Mouse (Mus musculus): ENCODE data around the gene Htr1d. TPM values are rescaled to one million over a fixed set of nuclear protein-coding genes. Genes with fewer than 3 reads are reported as not detected.
A peak's percentile ranks its signal among the peaks of the same experiment; 100 is the strongest.

Gene Htr1d
- polyA plus RNA-seq, 1 experiment from 2014 or later = 0.17 TPM

DNA sequence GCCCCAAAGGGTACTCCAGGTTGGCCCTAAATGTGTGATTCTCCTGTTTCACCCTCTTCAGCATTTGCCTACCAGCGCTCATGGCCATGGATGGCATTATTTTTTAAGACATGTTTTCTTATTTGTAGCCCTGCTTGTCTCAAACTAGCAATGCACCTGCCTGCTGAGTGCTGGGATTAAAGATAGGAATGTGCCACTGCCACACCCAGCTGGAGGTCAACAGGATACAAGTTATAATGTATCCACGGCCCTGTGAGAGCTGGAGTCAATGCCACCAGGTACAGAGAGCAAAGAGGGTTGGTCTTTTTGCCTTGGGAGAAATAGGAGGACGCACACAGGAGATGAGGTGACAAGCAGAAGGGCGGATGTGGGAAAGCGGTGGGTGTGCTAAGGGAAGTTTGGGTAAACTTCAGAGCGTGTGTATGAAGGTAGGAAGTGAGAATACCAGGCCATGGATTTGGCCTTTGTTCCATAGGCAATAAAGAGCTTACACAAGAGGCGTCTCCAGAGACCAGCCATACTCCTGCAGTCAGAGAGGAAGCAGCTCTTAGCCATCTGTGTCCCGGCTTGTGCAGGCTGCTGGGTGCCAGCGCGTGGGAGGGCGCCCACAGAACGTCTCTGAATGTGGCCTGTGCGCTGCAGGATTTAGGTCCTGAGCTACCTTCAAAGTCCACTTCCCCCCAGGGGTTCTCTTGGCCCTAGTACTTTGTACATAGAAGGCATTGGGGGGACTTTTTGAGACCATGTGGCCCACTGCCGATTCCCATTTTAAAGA lies 45.4 kb downstream of the Htr1d start:
- Histone ChIP-seq H3K4me2 (ENCODE audit: low read depth) (no peak overlapping the region), H3K4me3 (ENCODE audit: low read depth, low read length) (no peak overlapping the region), H3K27me3 (ENCODE audit: control insufficient read depth, insufficient read depth, low read length) (peaks cover 2% of the 10 kb centered on the region; the same call in 1 of the 2 replicates), H3K9ac (ENCODE audit: low read length) (no peak overlapping the region), H3K36me3 (ENCODE audit: control insufficient read depth, insufficient read depth, low read length) (no peaks in the 10 kb centered on the region), H3K9me3 (ENCODE audit: control insufficient read depth, low read length) (no peaks in the 10 kb centered on the region), H3K4me1 (ENCODE audit: control insufficient read depth, insufficient read depth, low read length) (peaks cover 3% of the 10 kb centered on the region; the same call in 1 of the 2 replicates), H3K27ac (ENCODE audit: low read depth, low read length) (no peak overlapping the region)
- WGBS = 65% methylated on average over 14 of the region's 14 CpGs
- DNase-seq (ENCODE audit: low spot score) = no peak
- ATAC-seq (ENCODE audit: insufficient read depth, low FRiP score, low TSS enrichment) = 0 out of 2 replicates have a peak, but pooled peaks have one; percentile 10

DNA sequence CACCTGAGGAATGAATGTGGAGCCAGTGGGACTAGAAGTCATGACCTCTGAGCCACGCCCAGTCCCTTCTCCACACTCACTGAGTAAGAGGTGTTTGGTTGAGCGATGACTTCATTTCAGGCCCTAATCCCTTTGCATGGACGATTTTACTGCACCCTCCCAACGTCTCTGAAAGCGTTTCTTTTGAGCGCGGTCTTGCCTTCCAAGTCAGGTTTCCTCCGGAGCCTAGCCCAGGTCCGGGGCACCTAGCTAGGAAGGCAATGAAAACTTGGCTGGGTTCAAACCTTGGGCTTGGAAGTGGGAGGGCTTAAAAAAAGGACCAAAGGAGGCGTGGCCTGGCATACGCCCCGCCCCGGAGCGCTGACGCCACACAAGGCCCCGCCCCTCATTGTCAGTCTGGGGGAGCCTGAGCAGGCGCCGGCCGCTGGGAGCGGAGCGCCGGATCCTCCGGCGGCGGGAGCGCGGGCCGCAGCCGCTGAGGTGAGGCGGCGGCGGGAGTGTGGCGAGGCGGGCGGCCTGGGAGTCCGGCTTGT lies 46.1 kb downstream of the Htr1d start, which contains the start of gene Luzp1:
Gene Luzp1 (plus strand): TSS at position 391 of the 533 bp plus-strand sequence.
- peaks cover 2% of the 10 kb centered on the region; the same call in 1 of the 2 replicates for H3K27me3 ChIP-seq (ENCODE audit: control insufficient read depth, insufficient read depth, low read length)
- ATAC-seq (ENCODE audit: insufficient read depth, low FRiP score, low TSS enrichment) (peak; percentile 93), DNase-seq (ENCODE audit: low spot score) (peak; percentile 95)
- peak within 1 kb of the TSS; percentile 97 for H3K27ac ChIP-seq (ENCODE audit: low read depth, low read length)
- peak within 1 kb of the TSS; percentile 86 for H3K9ac ChIP-seq (ENCODE audit: low read length)
- H3K9me3 ChIP-seq (ENCODE audit: control insufficient read depth, low read length) = no peaks in the 10 kb centered on the region
- no peaks in the 10 kb centered on the region for H3K36me3 ChIP-seq (ENCODE audit: control insufficient read depth, insufficient read depth, low read length)
- no peaks in the 10 kb centered on the region; the same call in 1 of the 2 replicates for H3K4me1 ChIP-seq (ENCODE audit: control insufficient read depth, insufficient read depth, low read length)
- 2% methylated on average over 32 of the region's 36 CpGs for WGBS
- peak within 1 kb of the TSS; percentile 96 for H3K4me3 ChIP-seq (ENCODE audit: low read depth, low read length)
- H3K4me2 ChIP-seq (ENCODE audit: low read depth) = peak within 1 kb of the TSS; percentile 48

DNA sequence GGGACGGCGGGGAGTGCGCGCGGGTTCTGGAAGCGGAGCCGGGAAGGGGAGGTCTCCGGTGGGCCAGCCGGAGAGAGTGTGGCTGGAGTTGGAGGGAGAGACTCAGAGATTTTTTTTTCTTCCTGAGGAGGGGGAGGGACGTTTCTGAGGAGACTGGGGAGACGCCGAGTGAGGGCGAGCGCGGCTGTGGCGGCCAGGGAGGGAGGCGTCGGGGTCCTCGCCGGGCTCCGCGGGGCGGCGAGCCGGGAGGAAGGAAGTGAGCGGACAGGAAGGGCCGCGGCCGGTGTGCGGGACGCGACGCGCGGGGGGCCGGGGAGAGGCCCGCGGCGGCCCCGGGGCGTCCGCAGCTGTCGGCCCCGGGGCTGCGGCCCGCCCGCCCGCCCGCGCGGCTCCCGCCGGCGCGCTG lies 46.6 kb downstream of the Htr1d start:
- under 1% methylated on average over 24 of the region's 55 CpGs for WGBS
- ATAC-seq (ENCODE audit: insufficient read depth, low FRiP score, low TSS enrichment) (peak; percentile 80), DNase-seq (ENCODE audit: low spot score) (peak; percentile 77)
- Histone ChIP-seq H3K27me3 (ENCODE audit: control insufficient read depth, insufficient read depth, low read length) (peaks cover under 1% of the 10 kb centered on the region; the same call in 1 of the 2 replicates), H3K9me3 (ENCODE audit: control insufficient read depth, low read length) (no peaks in the 10 kb centered on the region), H3K4me2 (ENCODE audit: low read depth) (peak overlapping the region; percentile 48), H3K4me1 (ENCODE audit: control insufficient read depth, insufficient read depth, low read length) (no peaks in the 10 kb centered on the region; the same call in 1 of the 2 replicates), H3K36me3 (ENCODE audit: control insufficient read depth, insufficient read depth, low read length) (no peaks in the 10 kb centered on the region), H3K4me3 (ENCODE audit: low read depth, low read length) (peak overlapping the region; percentile 96), H3K9ac (ENCODE audit: low read length) (peak overlapping the region; percentile 86), H3K27ac (ENCODE audit: low read depth, low read length) (peak overlapping the region; percentile 97)

DNA sequence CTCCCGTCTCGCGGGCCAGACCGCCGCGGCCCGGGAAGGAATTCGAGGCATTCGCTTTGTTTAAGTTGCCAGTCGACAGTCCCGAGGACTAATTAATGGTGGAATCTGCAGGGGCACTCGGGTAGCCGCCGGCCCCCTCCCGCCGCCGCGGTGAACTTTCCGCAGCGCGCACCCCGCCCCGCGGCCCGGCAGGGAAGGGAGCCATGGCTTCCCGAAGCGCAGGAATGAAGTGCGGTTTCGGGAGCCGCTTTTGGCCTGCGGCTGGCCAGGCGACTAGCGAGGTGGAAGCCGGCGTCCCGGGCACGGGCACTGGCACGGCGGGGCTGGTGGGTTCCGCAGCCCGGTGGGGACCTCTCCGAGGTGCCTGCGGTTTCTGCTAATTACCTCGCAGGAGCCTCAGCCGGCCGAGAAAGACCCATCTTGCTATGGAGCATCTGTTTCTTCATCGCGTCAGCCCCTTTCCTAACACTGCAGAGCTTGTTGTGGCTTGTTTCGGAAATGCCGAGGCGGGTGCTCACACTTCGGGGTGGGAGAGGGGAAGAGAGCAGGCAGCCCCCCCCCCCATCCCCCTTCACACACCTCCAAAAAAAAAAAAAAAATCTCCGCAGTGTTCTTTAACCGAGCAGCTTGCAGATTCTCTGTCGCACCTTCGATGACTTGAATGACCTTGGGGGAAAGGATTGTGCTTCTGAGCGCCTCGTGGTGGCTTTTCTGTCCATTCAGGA lies 47.2 kb downstream of the Htr1d start:
- H3K27ac ChIP-seq (ENCODE audit: low read depth, low read length) = peak overlapping the region; percentile 97
- H3K36me3 ChIP-seq (ENCODE audit: control insufficient read depth, insufficient read depth, low read length) = no peaks in the 10 kb centered on the region
- no peaks in the 10 kb centered on the region for H3K27me3 ChIP-seq (ENCODE audit: control insufficient read depth, insufficient read depth, low read length)
- ATAC-seq (ENCODE audit: insufficient read depth, low FRiP score, low TSS enrichment) (peak; percentile 62), DNase-seq (ENCODE audit: low spot score) (peak; percentile 67)
- WGBS = under 1% methylated on average over 43 of the region's 58 CpGs
- no peaks in the 10 kb centered on the region; the same call in 1 of the 2 replicates for H3K4me1 ChIP-seq (ENCODE audit: control insufficient read depth, insufficient read depth, low read length)
- H3K9me3 ChIP-seq (ENCODE audit: control insufficient read depth, low read length) = no peaks in the 10 kb centered on the region
- H3K4me3 ChIP-seq (ENCODE audit: low read depth, low read length) = peak overlapping the region; percentile 96
- H3K9ac ChIP-seq (ENCODE audit: low read length) = peak overlapping the region; percentile 86
- H3K4me2 ChIP-seq (ENCODE audit: low read depth) = peak overlapping the region; percentile 48

DNA sequence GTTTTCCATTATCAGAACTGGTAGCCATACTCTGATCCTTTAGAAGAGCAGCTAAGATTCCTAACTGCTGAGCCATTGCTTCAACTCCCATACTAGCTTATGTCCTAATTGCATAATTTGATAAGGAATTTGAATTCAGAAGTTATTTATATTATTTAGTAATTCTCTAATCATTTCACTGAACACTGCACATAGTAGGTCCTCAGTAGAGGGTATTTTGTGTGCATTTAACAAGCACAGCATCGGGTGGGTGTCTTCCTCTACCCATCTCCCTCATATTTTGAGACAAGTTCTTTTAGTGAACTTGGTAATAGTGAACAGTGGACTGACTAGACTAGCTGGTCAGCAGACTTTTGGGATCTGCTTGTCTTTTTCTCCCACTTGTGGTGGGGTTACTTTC lies 53.4 kb downstream of the Htr1d start:
- H3K36me3 ChIP-seq (ENCODE audit: control insufficient read depth, insufficient read depth, low read length) = no peaks in the 10 kb centered on the region
- H3K9me3 ChIP-seq (ENCODE audit: control insufficient read depth, low read length) = no peaks in the 10 kb centered on the region
- H3K4me2 ChIP-seq (ENCODE audit: low read depth) = no peak overlapping the region
- H3K4me3 ChIP-seq (ENCODE audit: low read depth, low read length) = no peak overlapping the region
- DNase-seq (ENCODE audit: low spot score) (no peak), ATAC-seq (ENCODE audit: insufficient read depth, low FRiP score, low TSS enrichment) (no peak)
- H3K27me3 ChIP-seq (ENCODE audit: control insufficient read depth, insufficient read depth, low read length) = no peaks in the 10 kb centered on the region
- no peaks in the 10 kb centered on the region; the same call in 1 of the 2 replicates for H3K4me1 ChIP-seq (ENCODE audit: control insufficient read depth, insufficient read depth, low read length)
- WGBS = 92% methylated on average over 1 of the region's 1 CpGs
- no peak overlapping the region for H3K9ac ChIP-seq (ENCODE audit: low read length)
- no peak overlapping the region for H3K27ac ChIP-seq (ENCODE audit: low read depth, low read length)

DNA sequence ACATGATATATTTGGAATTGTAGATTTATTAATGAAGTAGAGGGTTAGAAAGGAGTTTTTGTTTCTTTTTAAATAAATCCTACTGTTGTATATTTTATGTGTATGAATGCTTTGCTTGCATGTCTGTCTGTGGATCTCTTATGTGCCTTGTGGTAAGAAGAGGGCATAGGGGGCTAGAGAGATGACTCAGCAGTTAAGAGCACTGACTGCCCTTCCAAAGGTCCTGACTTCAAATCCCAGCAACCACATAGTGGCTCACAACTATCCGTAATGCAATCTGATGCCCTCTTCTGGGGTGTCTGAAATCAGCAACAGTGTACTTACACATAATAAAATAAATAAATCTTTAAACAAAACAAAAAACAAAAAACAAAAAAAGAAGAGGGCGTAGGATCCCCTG lies 63.2 kb downstream of the Htr1d start:
- no peak overlapping the region for H3K4me2 ChIP-seq (ENCODE audit: low read depth)
- H3K9ac ChIP-seq (ENCODE audit: low read length) = no peak overlapping the region
- H3K9me3 ChIP-seq (ENCODE audit: control insufficient read depth, low read length) = no peaks in the 10 kb centered on the region
- no peak overlapping the region for H3K27ac ChIP-seq (ENCODE audit: low read depth, low read length)
- DNase-seq (ENCODE audit: low spot score) = no peak
- no peak overlapping the region for H3K4me3 ChIP-seq (ENCODE audit: low read depth, low read length)
- H3K27me3 ChIP-seq (ENCODE audit: control insufficient read depth, insufficient read depth, low read length) = no peaks in the 10 kb centered on the region
- no peaks in the 10 kb centered on the region for H3K4me1 ChIP-seq (ENCODE audit: control insufficient read depth, insufficient read depth, low read length)
- no peaks in the 10 kb centered on the region for H3K36me3 ChIP-seq (ENCODE audit: control insufficient read depth, insufficient read depth, low read length)
- no peak for ATAC-seq (ENCODE audit: insufficient read depth, low FRiP score, low TSS enrichment)
- WGBS = 84% methylated on average over 2 of the region's 2 CpGs

Other genes starting within 250 kb of the Htr1d start
- gene Asap3, start 217.2 kb upstream of the Htr1d start, polyA plus RNA-seq (2014; fragmentation: Nextera tagmentation; extraction: Ambion mirVana) = 6.9 and 7.5 TPM in 2 replicates
- gene Tcea3, start 175.8 kb upstream of the Htr1d start, polyA plus RNA-seq (2014; fragmentation: Nextera tagmentation; extraction: Ambion mirVana) = 6.5 and 7.4 TPM in 2 replicates
- 34.2 and 34.4 TPM in 2 replicates for gene Zfp46, start 138.8 kb upstream of the Htr1d start, polyA plus RNA-seq (2014; fragmentation: Nextera tagmentation; extraction: Ambion mirVana)
- gene Hnrnpr, start 112.6 kb upstream of the Htr1d start, polyA plus RNA-seq (2014; fragmentation: Nextera tagmentation; extraction: Ambion mirVana) = 183 and 184 TPM in 2 replicates
- gene 6030445D17Rik, start 38.7 kb downstream of the Htr1d start, polyA plus RNA-seq (2014; fragmentation: Nextera tagmentation; extraction: Ambion mirVana) = 0.13 TPM in 1 of 2 replicates, not detected in the other
- 79.9 and 95.7 TPM in 2 replicates for gene Luzp1, start 46.2 kb downstream of the Htr1d start, polyA plus RNA-seq (2014; fragmentation: Nextera tagmentation; extraction: Ambion mirVana)
- gene Kdm1a, start 179.2 kb downstream of the Htr1d start, polyA plus RNA-seq (2014; fragmentation: Nextera tagmentation; extraction: Ambion mirVana) = 101 and 102 TPM in 2 replicates
- gene Tex46, start 186.9 kb downstream of the Htr1d start, polyA plus RNA-seq (2014; fragmentation: Nextera tagmentation; extraction: Ambion mirVana) = not detected in 2 replicates
- gene Lactbl1, start 199.1 kb downstream of the Htr1d start, polyA plus RNA-seq (2014; fragmentation: Nextera tagmentation; extraction: Ambion mirVana) = not detected in 2 replicates